Mouse (Mus musculus) C2C12 (cell line): ENCODE results near the gene Wdr47.

Experiments used
- CTCF ChIP-seq: IDR thresholded peaks from one replicate; pipeline ENCODE4 v1.5.1; 2011; ENCODE audit not compliant: control insufficient read depth, insufficient read depth, insufficient read length
- FOSL1 ChIP-seq: IDR thresholded peaks from one replicate; pipeline ENCODE4 v1.8.0; 2011; ENCODE audit warnings: mild to moderate bottlenecking, low read length; ENCODE audit not compliant: poor library complexity, insufficient read depth, severe bottlenecking
- MAX ChIP-seq: IDR thresholded peaks from one replicate; pipeline ENCODE4 v1.6.1; 2011; ENCODE audit warnings: mild to moderate bottlenecking, control low read depth
- MYOD1 ChIP-seq: IDR thresholded peaks from one replicate; pipeline ENCODE4 v1.6.1; 2011; ENCODE audit warnings: low read depth; ENCODE audit not compliant: control insufficient read depth, insufficient read length
- MYOG ChIP-seq: IDR thresholded peaks from one replicate; pipeline ENCODE4 v1.6.1; 2011; ENCODE audit not compliant: control insufficient read depth, insufficient read length; ENCODE audit errors: extremely low read depth
- USF1 ChIP-seq: IDR thresholded peaks from one replicate; pipeline ENCODE4 v1.6.1; 2011; ENCODE audit warnings: low read depth, mild to moderate bottlenecking, control low read depth, moderate library complexity

DNA sequence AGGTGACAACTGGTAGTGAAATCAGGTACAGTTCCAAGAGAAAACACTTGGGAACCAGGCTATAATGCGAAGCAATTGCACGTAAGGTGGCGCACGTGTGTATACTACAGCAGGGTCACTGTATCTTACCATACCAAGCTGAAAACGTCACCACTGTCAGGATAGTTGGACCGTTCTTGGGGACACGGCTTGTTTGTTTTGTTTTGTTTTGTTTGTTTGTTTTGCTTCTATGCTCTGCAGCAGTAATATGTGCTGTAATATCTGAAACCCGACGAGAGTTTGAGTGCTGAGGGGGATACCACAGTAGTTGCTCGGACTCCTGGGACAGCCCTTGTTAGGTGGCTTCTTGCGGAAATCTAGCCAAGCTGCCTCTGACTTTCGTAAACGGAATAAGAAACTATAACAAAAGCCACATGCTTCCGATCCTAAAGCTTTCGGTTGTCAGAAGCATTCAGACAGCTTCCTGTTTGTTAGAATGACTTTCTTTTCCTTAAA lies 28.3 kb upstream of the Wdr47 start:
- TF ChIP-seq USF1 (no peak), CTCF (peak; percentile 18), MAX (no peak), MYOG (no peak), FOSL1 (no peak), MYOD1 (no peak)
